Mouse (Mus musculus): ENCODE results near the gene Akap14. TPM values are rescaled to one million over a fixed set of nuclear protein-coding genes. Genes with fewer than 3 reads are reported as not detected.

Akap14 gene
- total and polyA plus RNA-seq, 3 experiments, result 0.17 TPM; not detected in 2

GRCm38 (mm10) chrX:37119585-37119984 is 49.1 kb downstream of the Akap14 start:
- TF ChIP-seq ZMIZ1 (IDR thresholded peaks at IDR 0.05; ENCODE audit: low read depth, low read length) (no peak), TBP (conservative IDR thresholded peaks at IDR 0.05; ENCODE audit: low read depth, low read length) (no peak), USF1 (IDR thresholded peaks at IDR 0.05; ENCODE audit: low read depth, low read length) (no peak), CHD1 (IDR thresholded peaks at IDR 0.05; ENCODE audit: low read depth, low read length) (no peak), ELF1 (IDR thresholded peaks at IDR 0.05; ENCODE audit: low read depth, low read length) (no peak)
- H3K79me2 ChIP-seq (replicated peaks; ENCODE audit: control insufficient read depth, extremely low read depth, insufficient read depth, poor library complexity, severe bottlenecking), result no peaks in the 10 kb centered on the region
- peaks cover 3% of the 10 kb centered on the region for H3K9me3 ChIP-seq (replicated peaks; ENCODE audit: low read length)
- peaks cover 17 to 18% of the 10 kb centered on the region in 2 experiments for H3K4me1 ChIP-seq (ENCODE audit: control insufficient read depth in 1 of 2, insufficient read depth in 2 of 2)
- H3K4me3 ChIP-seq (replicated peaks in 1 of 3; ENCODE audit: low read depth in 2 of 3, low read length in 2 of 3, poor library complexity in 1 of 3), result no peak overlapping the region
- H3K27ac ChIP-seq (ENCODE audit: insufficient read depth, low read depth), result peak overlapping the region; percentile 77
- dilution Hi-C loops (cut with MboI; ENCODE audit: extremely low pct_ligation_motif_present, extremely low pct_unique_long_range_greater_than_20kb, low sequenced_read_pairs), result no loop called here
- in situ Hi-C loops (cut with MboI; ENCODE audit: low pct_ligation_motif_present, low pct_unique_long_range_greater_than_20kb, low sequenced_read_pairs), result no loop called here
- DNase-seq (ENCODE audit: extremely low read depth), result no peak
- H3K9ac ChIP-seq (ENCODE audit: insufficient read depth, low read depth), result no peak overlapping the region
- no peaks in the 10 kb centered on the region for H3K27me3 ChIP-seq (replicated peaks)
- H3K4me2 ChIP-seq (ENCODE audit: insufficient read depth, low read depth, poor library complexity, severe bottlenecking), result peak overlapping the region; percentile 61
- H3K36me3 ChIP-seq (replicated peaks in 1 of 2; ENCODE audit: control insufficient read depth in 1 of 2, insufficient read depth in 1 of 2, low read length in 1 of 2), result no peaks in the 10 kb centered on the region

- in situ Hi-C loops (cut with MboI; ENCODE audit: low pct_ligation_motif_present, low pct_unique_long_range_greater_than_20kb, low sequenced_read_pairs) (no loop called here), dilution Hi-C loops (cut with MboI; ENCODE audit: extremely low pct_ligation_motif_present, extremely low pct_unique_long_range_greater_than_20kb, low sequenced_read_pairs) (no loop called here)
- H3K27ac ChIP-seq (ENCODE audit: insufficient read depth, low read depth), result no peak overlapping the region
- DNase-seq (ENCODE audit: extremely low read depth), result no peak
- TF ChIP-seq ETS1 (conservative IDR thresholded peaks at IDR 0.05; ENCODE audit: low read depth, low read length) (no peak), CHD1 (IDR thresholded peaks at IDR 0.05; ENCODE audit: low read depth, low read length) (no peak), MEF2A (IDR thresholded peaks at IDR 0.05; ENCODE audit: borderline replicate concordance, low read depth, low read length) (no peak), NELFE (IDR thresholded peaks at IDR 0.05; ENCODE audit: low read depth, low read length) (no peak), HCFC1 (IDR thresholded peaks at IDR 0.05; ENCODE audit: low read depth, low read length) (no peak), JUN (IDR thresholded peaks at IDR 0.05; ENCODE audit: insufficient read depth, low read depth, low read length) (no peak), KAT2A (IDR thresholded peaks at IDR 0.05; ENCODE audit: insufficient replicate concordance, low read length) (no peak), RCOR1 (conservative IDR thresholded peaks at IDR 0.05; ENCODE audit: low read depth, low read length) (no peak), PAX5 (IDR thresholded peaks at IDR 0.05; ENCODE audit: low read length) (no peak), NRF1 (IDR thresholded peaks at IDR 0.05; ENCODE audit: low read depth, low read length) (no peak), JUND (conservative IDR thresholded peaks at IDR 0.05; ENCODE audit: low read depth, low read length) (no peak), ZC3H11A (IDR thresholded peaks at IDR 0.05; ENCODE audit: low read depth, low read length) (no peak), MYC (IDR thresholded peaks at IDR 0.05; ENCODE audit: low read depth, low read length) (no peak)
- H3K4me1 ChIP-seq (ENCODE audit: control insufficient read depth in 1 of 2, insufficient read depth in 2 of 2), result peaks cover 17 to 18% of the 10 kb centered on the region in 2 experiments
- no peak overlapping the region for H3K4me3 ChIP-seq (replicated peaks in 1 of 3; ENCODE audit: low read depth in 2 of 3, low read length in 2 of 3, poor library complexity in 1 of 3)
- H3K9ac ChIP-seq (ENCODE audit: insufficient read depth, low read depth), result no peak overlapping the region
- peaks cover 3% of the 10 kb centered on the region for H3K9me3 ChIP-seq (replicated peaks; ENCODE audit: low read length)
- no peaks in the 10 kb centered on the region for H3K79me2 ChIP-seq (replicated peaks; ENCODE audit: control insufficient read depth, extremely low read depth, insufficient read depth, poor library complexity, severe bottlenecking)
- H3K27me3 ChIP-seq (replicated peaks), result no peaks in the 10 kb centered on the region
- H3K4me2 ChIP-seq (ENCODE audit: insufficient read depth, low read depth, poor library complexity, severe bottlenecking), result no peak overlapping the region
- H3K36me3 ChIP-seq (replicated peaks in 1 of 2; ENCODE audit: control insufficient read depth in 1 of 2, insufficient read depth in 1 of 2, low read length in 1 of 2), result no peaks in the 10 kb centered on the region
Measured at GRCm38 (mm10) chrX:37117085-37117484, 51.6 kb downstream of the Akap14 start.

All from CH12.LX (cell line).